Mouse (Mus musculus) limb, embryonic 13.5 days (tissue): ENCODE data around the gene Opa3. TPM values are rescaled to one million over a fixed set of nuclear protein-coding genes. Genes with fewer than 3 reads are reported as not detected.

Source experiments
- ATAC-seq: fragments of 200-750 bp; cut with Nextera tagmentation; 2 replicates; pipeline ENCODE4 v1.8.0; 2017; ENCODE audit warnings: low read depth, moderate number of reproducible peaks, moderate TSS enrichment; ENCODE audit not compliant: low FRiP score
- H3K27ac ChIP-seq: fragments of 300-500 bp; sonication (generic); 2 replicates; pipeline ENCODE4 v1.5.1; 2015; ENCODE audit warnings: inconsistent platforms, mild to moderate bottlenecking, moderate library complexity
- H3K27me3 ChIP-seq: fragments of 300-500 bp; sonication (generic); 2 replicates; pipeline ENCODE4 v1.6.1; 2015; ENCODE audit warnings: mild to moderate bottlenecking, inconsistent platforms
- H3K36me3 ChIP-seq: fragments of 300-500 bp; sonication (generic); 2 replicates; pipeline ENCODE4 v1.6.1; 2015; ENCODE audit warnings: inconsistent platforms, mild to moderate bottlenecking, moderate library complexity
- H3K4me1 ChIP-seq: fragments of 300-500 bp; sonication (generic); 2 replicates; pipeline ENCODE4 v1.6.1; 2015; ENCODE audit warnings: inconsistent platforms
- H3K4me2 ChIP-seq: fragments of 300-500 bp; sonication (generic); replicated peaks from 2 replicates; pipeline ENCODE4 v1.6.1; 2015; ENCODE audit warnings: inconsistent platforms, mild to moderate bottlenecking, moderate library complexity
- H3K4me3 ChIP-seq: fragments of 300-500 bp; sonication (generic); 2 replicates; pipeline ENCODE4 v1.5.1; 2015; ENCODE audit warnings: moderate library complexity, mild to moderate bottlenecking, inconsistent platforms
- H3K9ac ChIP-seq: fragments of 300-500 bp; sonication (generic); 2 replicates; pipeline ENCODE4 v1.6.1; 2015; ENCODE audit warnings: mild to moderate bottlenecking, inconsistent platforms
- H3K9me3 ChIP-seq: fragments of 300-500 bp; sonication (generic); 2 replicates; pipeline ENCODE4 v1.6.1; 2016; ENCODE audit warnings: inconsistent platforms
- WGBS: fragments of 180-500 bp; shearing (Covaris S2); methylation state at CpG from one replicate; pipeline ENCODE4 v1.1.7; 2015; 5-methylcytosine and 5-hydroxymethylcytosine counted together
- polyA plus RNA-seq: library from polyadenylated mRNA; unstranded; fragments of >200 nt; fragmentation: Nextera tagmentation; extraction: Ambion mirVana; gene quantifications from 2 replicates; pipeline ENCODE4 v1.2.1, GENCODE M21; 2015

Gene Opa3
- polyA plus RNA-seq, 1 experiment from 2014 or later: 35.7 TPM

DNA sequence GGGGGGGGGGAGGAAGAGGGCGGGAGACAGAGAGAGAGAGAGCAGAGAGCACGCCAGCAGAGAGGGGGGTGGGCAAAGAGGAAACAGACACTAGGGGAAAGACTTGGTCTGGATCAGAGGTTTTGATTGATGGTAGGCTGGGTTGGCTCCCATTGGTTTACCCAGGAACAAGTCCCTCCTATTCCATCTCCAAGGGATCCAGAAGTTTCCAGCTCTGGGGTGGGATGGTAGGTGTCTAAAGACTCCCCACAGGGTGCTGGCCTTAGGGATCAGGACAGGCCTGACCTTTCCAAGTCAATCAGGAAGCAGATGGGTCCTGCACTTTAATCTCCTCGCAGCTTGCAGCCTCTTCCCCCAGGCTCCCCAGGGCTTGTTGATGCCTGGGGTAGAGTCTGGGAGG, 10.2 kb upstream of the Opa3 start:
- peak overlapping the region; percentile 27; the same call in 1 of the 2 replicates for H3K4me2 ChIP-seq
- no peaks in the 10 kb centered on the region for H3K27me3 ChIP-seq
- H3K36me3 ChIP-seq: peaks cover 15% of the 10 kb centered on the region
- 16% methylated on average over 3 of the region's 3 CpGs for WGBS
- no peaks in the 10 kb centered on the region for H3K9me3 ChIP-seq
- H3K4me3 ChIP-seq: no peak overlapping the region; the same call in 1 of the 2 replicates
- ATAC-seq: peak; percentile 53
- no peak overlapping the region for H3K9ac ChIP-seq
- peak overlapping the region; percentile 63; the same call in 1 of the 2 replicates for H3K27ac ChIP-seq
- H3K4me1 ChIP-seq: peaks cover 45% of the 10 kb centered on the region

GRCm38 (mm10) chr7:19220061-19220460, 8.1 kb upstream of the Opa3 start:
- Histone ChIP-seq H3K4me3 (no peak overlapping the region), H3K36me3 (peaks cover 21% of the 10 kb centered on the region), H3K4me1 (peaks cover 26% of the 10 kb centered on the region), H3K9me3 (no peaks in the 10 kb centered on the region), H3K27me3 (no peaks in the 10 kb centered on the region), H3K27ac (no peak overlapping the region), H3K9ac (no peak overlapping the region), H3K4me2 (no peak overlapping the region)
- ATAC-seq: no peak
- 72% methylated on average over 3 of the region's 3 CpGs for WGBS

DNA sequence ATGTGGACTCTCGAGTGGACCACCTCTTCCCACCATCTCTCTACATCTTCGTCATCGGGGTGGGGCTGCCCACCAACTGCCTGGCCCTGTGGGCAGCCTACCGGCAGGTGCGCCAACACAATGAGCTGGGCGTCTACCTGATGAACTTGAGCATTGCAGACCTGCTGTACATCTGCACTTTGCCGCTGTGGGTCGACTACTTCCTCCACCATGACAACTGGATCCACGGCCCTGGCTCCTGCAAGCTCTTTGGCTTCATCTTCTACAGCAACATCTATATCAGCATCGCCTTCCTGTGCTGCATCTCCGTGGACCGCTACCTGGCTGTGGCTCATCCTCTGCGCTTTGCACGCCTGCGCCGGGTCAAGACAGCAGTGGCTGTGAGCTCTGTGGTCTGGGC, 5.9 kb upstream of the Opa3 start:
- WGBS: 95% methylated on average over 16 of the region's 16 CpGs
- ATAC-seq: no peak
- H3K36me3 ChIP-seq: peaks cover 26% of the 10 kb centered on the region
- H3K27ac ChIP-seq: no peak overlapping the region
- H3K4me3 ChIP-seq: no peak overlapping the region
- no peaks in the 10 kb centered on the region for H3K9me3 ChIP-seq
- no peak overlapping the region for H3K9ac ChIP-seq
- peaks cover 16% of the 10 kb centered on the region for H3K4me1 ChIP-seq
- H3K27me3 ChIP-seq: no peaks in the 10 kb centered on the region
- H3K4me2 ChIP-seq: no peak overlapping the region

- Histone ChIP-seq H3K9ac (no peak overlapping the region), H3K27ac (no peak overlapping the region), H3K4me3 (no peak overlapping the region), H3K27me3 (no peaks in the 10 kb centered on the region), H3K4me1 (peaks cover 13% of the 10 kb centered on the region), H3K36me3 (peaks cover 26% of the 10 kb centered on the region), H3K9me3 (no peaks in the 10 kb centered on the region), H3K4me2 (no peak overlapping the region)
- no peak for ATAC-seq
- WGBS: 88% methylated on average over 14 of the region's 14 CpGs
These were observed 5.3 kb upstream of the Opa3 start for GRCm38 (mm10) chr7:19222875-19223274.

- Histone ChIP-seq H3K27ac (no peak overlapping the region), H3K4me1 (peaks cover 17% of the 10 kb centered on the region), H3K9ac (0 out of 2 replicates have a peak overlapping the region, but pooled peaks have one; percentile 25), H3K4me2 (no peak overlapping the region), H3K36me3 (peaks cover 26% of the 10 kb centered on the region), H3K9me3 (no peaks in the 10 kb centered on the region), H3K27me3 (no peaks in the 10 kb centered on the region), H3K4me3 (no peak overlapping the region)
- no peak for ATAC-seq
- WGBS: 88% methylated on average over 4 of the region's 4 CpGs
These were observed 3.2 kb upstream of the Opa3 start for GRCm38 (mm10) chr7:19224933-19225332.

DNA sequence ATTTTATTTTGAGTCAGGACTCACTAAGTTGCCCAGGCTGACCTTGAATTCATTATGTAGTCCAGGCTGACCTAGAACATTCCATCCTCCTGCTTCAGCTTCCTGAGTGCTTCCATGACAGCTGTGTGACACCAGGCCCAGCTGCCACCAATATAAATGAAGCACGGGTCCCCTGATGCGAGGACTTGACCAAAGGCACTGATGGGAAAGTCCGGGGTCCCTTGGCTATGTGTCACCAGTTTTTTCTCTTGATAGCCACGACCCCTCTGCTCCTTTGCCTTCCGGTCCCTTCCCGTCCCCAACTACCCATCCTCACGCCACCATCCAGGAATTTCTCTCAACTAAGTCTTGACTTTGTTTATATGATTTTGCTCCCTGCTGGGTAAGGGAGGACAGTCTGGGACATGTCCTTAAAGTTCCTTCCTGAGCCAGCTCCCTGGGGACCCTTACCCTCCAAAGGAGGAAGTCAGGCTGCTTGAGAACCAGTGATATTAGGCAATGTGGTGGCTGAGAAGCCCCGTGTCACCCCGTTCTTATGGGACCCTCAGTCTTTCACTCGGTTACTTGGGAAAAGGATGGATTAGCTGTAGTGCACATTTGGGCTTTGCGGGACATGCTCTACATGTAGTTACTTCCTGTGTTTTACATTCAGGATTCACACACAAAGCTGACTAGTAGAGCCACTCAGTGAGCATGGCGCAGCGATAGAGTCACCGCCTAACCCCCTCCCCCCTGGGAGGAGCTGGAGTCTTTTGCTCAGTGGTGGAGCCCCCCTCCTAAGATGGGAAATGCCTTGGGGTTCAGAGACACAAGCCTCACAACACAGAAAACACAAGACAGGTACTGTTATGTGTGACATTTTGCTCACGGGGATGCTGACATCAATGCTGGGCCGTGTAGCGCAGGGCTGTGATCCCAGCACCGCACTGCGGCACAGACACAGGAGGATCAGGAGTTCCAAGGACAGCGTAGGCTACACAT, 1.0 kb upstream of the Opa3 start:
- H3K27me3 ChIP-seq: no peaks in the 10 kb centered on the region
- H3K4me1 ChIP-seq: peaks cover 19% of the 10 kb centered on the region
- peak overlapping the region; percentile 81 for H3K9ac ChIP-seq
- H3K9me3 ChIP-seq: no peaks in the 10 kb centered on the region
- WGBS: 17% methylated on average over 20 of the region's 20 CpGs
- H3K27ac ChIP-seq: peak overlapping the region; percentile 92
- H3K4me3 ChIP-seq: peak overlapping the region; percentile 66
- H3K36me3 ChIP-seq: peaks cover 31% of the 10 kb centered on the region
- ATAC-seq: peak; percentile 15
- peak overlapping the region; percentile 78 for H3K4me2 ChIP-seq

GRCm38 (mm10) chr7:19228793-19229148, 637 bp downstream of the Opa3 start:
- peaks cover 17% of the 10 kb centered on the region for H3K36me3 ChIP-seq
- WGBS: under 1% methylated on average over 14 of the region's 14 CpGs
- H3K27ac ChIP-seq: peak overlapping the region; percentile 63; the same call in 1 of the 2 replicates
- H3K4me2 ChIP-seq: peak overlapping the region; percentile 86
- ATAC-seq: no peak
- H3K9ac ChIP-seq: peak overlapping the region; percentile 79
- H3K4me1 ChIP-seq: peaks cover 19% of the 10 kb centered on the region
- no peaks in the 10 kb centered on the region for H3K27me3 ChIP-seq
- H3K4me3 ChIP-seq: peak overlapping the region; percentile 66
- no peaks in the 10 kb centered on the region for H3K9me3 ChIP-seq

- peak overlapping the region; percentile 66 for H3K4me3 ChIP-seq
- peaks cover 17% of the 10 kb centered on the region for H3K36me3 ChIP-seq
- H3K9me3 ChIP-seq: no peaks in the 10 kb centered on the region
- peak overlapping the region; percentile 79 for H3K9ac ChIP-seq
- H3K4me2 ChIP-seq: peak overlapping the region; percentile 86
- WGBS: 44% methylated on average over 5 of the region's 5 CpGs
- no peaks in the 10 kb centered on the region for H3K27me3 ChIP-seq
- H3K27ac ChIP-seq: peak overlapping the region; percentile 63; the same call in 1 of the 2 replicates
- peaks cover 19% of the 10 kb centered on the region for H3K4me1 ChIP-seq
- ATAC-seq: no peak
These were observed 1.3 kb downstream of the Opa3 start for GRCm38 (mm10) chr7:19229404-19229803.

GRCm38 (mm10) chr7:19230041-19230580, 2.0 kb downstream of the Opa3 start:
- H3K27me3 ChIP-seq: no peaks in the 10 kb centered on the region
- H3K4me3 ChIP-seq: peak overlapping the region; percentile 66; the same call in 1 of the 2 replicates
- H3K27ac ChIP-seq: no peak overlapping the region
- 98% methylated on average over 2 of the region's 2 CpGs for WGBS
- H3K9me3 ChIP-seq: no peaks in the 10 kb centered on the region
- peaks cover 19% of the 10 kb centered on the region for H3K4me1 ChIP-seq
- peaks cover 17% of the 10 kb centered on the region for H3K36me3 ChIP-seq
- H3K9ac ChIP-seq: peak overlapping the region; percentile 79
- peak overlapping the region; percentile 86 for H3K4me2 ChIP-seq
- no peak for ATAC-seq

GRCm38 (mm10) chr7:19230899-19231298, 2.8 kb downstream of the Opa3 start:
- ATAC-seq: no peak
- no peak overlapping the region for H3K4me2 ChIP-seq
- no peaks in the 10 kb centered on the region for H3K9me3 ChIP-seq
- no peak overlapping the region for H3K9ac ChIP-seq
- peaks cover 12% of the 10 kb centered on the region for H3K36me3 ChIP-seq
- H3K4me3 ChIP-seq: no peak overlapping the region
- H3K4me1 ChIP-seq: peaks cover 19% of the 10 kb centered on the region
- 91% methylated on average over 5 of the region's 5 CpGs for WGBS
- no peaks in the 10 kb centered on the region for H3K27me3 ChIP-seq
- H3K27ac ChIP-seq: no peak overlapping the region

DNA sequence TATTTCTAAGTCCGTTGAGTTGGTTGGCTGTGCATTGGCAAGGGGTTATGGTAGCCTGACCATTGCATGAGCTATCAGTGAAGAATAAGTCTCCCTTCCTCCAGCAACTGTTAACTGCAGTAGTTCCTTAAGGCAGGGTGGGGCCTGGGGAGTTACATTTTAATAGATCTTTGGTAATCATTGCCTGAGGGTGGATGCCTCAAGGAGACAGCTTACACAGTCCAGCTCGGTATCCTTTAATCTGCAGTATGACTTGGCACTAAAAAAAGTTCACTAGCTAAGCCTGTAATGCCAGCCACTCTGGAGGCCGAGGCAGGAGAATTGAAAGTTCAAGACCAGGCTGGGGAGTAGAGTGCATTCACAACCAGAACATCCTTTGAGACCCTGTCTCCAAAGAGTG, 3.7 kb downstream of the Opa3 start:
- no peak overlapping the region for H3K27ac ChIP-seq
- 92% methylated on average over 3 of the region's 3 CpGs for WGBS
- H3K9ac ChIP-seq: no peak overlapping the region
- no peaks in the 10 kb centered on the region for H3K27me3 ChIP-seq
- no peak overlapping the region for H3K4me3 ChIP-seq
- H3K9me3 ChIP-seq: no peaks in the 10 kb centered on the region
- H3K4me2 ChIP-seq: no peak overlapping the region
- no peak for ATAC-seq
- peaks cover 16% of the 10 kb centered on the region for H3K4me1 ChIP-seq
- H3K36me3 ChIP-seq: peaks cover 12% of the 10 kb centered on the region

DNA sequence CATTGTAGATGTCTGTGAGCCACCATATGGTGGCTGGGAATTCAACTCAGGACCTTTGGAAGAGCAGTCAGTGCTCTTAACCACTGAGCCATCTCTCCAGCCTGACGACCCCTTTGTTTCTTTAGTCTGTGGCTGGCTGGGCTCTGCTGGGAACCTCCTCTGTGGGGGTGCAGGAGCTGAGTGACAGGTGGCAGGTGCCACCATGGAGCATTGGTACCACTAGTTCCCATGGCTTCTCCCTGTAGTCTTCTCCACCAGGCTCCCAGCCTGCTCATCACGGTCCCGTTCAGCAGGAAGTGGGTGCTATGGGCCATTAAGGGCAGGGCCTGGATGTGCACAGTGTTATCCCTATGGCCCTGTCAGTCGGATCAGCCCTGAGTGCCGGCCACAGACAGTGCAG, 6.5 kb downstream of the Opa3 start:
- peaks cover 6% of the 10 kb centered on the region for H3K4me1 ChIP-seq
- peaks cover 12% of the 10 kb centered on the region for H3K36me3 ChIP-seq
- no peaks in the 10 kb centered on the region for H3K9me3 ChIP-seq
- H3K27ac ChIP-seq: no peak overlapping the region
- no peaks in the 10 kb centered on the region for H3K27me3 ChIP-seq
- no peak overlapping the region for H3K9ac ChIP-seq
- ATAC-seq: no peak
- H3K4me3 ChIP-seq: no peak overlapping the region
- no peak overlapping the region for H3K4me2 ChIP-seq
- 79% methylated on average over 5 of the region's 5 CpGs for WGBS
